Mouse (Mus musculus) embryonic stem cell, embryonic (primary cell): ENCODE measurements at regions not wholly inside any gene's neighbourhood (a gene's known extent, or its start where the extent isn't known, plus 50 kb on each side); places are given as distances from the start of the nearest gene placed in this dataset.

Experiments
- CTCF ChIA-PET, 4 experiments: fragments of 300-600 bp in 2 of 4; fragments of 350-600 bp in 2 of 4; sonication (Branson Sonifier 250); formaldehyde crosslinking; loops; one replicate each; lab custom pipeline; 2022; ENCODE audit warnings: inconsistent platforms in 2 of 4; lab: Charles Lee
- POLR2A ChIA-PET, 4 experiments: fragments of 300-600 bp in 2 of 4; fragments of 350-600 bp in 2 of 4; sonication (Branson Sonifier 250); formaldehyde crosslinking; loops; one replicate each; lab custom pipeline; 2022; ENCODE audit warnings: antibody characterized with exemption in 4 of 4, inconsistent platforms in 1 of 4; lab: Charles Lee

GRCm38 (mm10) chr2:43404163-43404967 is 150.8 kb upstream of the Kynu start:
- CTCF ChIA-PET: no interaction called here
- POLR2A ChIA-PET: no interaction called here

- POLR2A ChIA-PET: no interaction called here
Measured at GRCm38 (mm10) chr2:43437251-43437650, 117.9 kb upstream of the Kynu start.

GRCm38 (mm10) chr2:43455158-43455873 is 99.8 kb upstream of the Kynu start:
- ChIA-PET CTCF (no interaction called here), POLR2A (no interaction called here)

More at GRCm38 (mm10) chr2:43437251-43437650, 117.9 kb upstream of the Kynu start:
- CTCF ChIA-PET: interaction anchor here in 1 of 4 experiments (0.6 kb wide), 1 partner anchor 42 kb away, joined by 3 read pairs; no protein-coding TSS in a partner anchor

GRCm38 (mm10) chr2:43469161-43469560 is 86.0 kb upstream of the Kynu start:
- POLR2A ChIA-PET: no interaction called here
- CTCF ChIA-PET: no interaction called here

GRCm38 (mm10) chr2:43469893-43470292 is 85.2 kb upstream of the Kynu start:
- POLR2A ChIA-PET: no interaction called here
- CTCF ChIA-PET: no interaction called here

- ChIA-PET POLR2A (no interaction called here), CTCF (interaction anchor here in 1 of 4 experiments (1.1 kb wide), 1 partner anchor 484 kb away, joined by 3 read pairs; no protein-coding TSS in a partner anchor)
Measured at GRCm38 (mm10) chr2:43478494-43478893, 76.6 kb upstream of the Kynu start.

- ChIA-PET CTCF (interaction anchor here in 1 of 4 experiments (0.6 kb wide), 1 partner anchor 43 kb away, joined by 3 read pairs; no protein-coding TSS in a partner anchor), POLR2A (no interaction called here)
Measured at GRCm38 (mm10) chr2:43479871-43480270, 75.3 kb upstream of the Kynu start.
